Mouse (Mus musculus): ENCODE results near the gene Srrm2. TPM values are rescaled to one million over a fixed set of nuclear protein-coding genes. Genes with fewer than 3 reads are reported as not detected.
"Not testable (repeated sequence)": the region's sequence is repeated elsewhere in the genome, so short reads cannot be mapped to it uniquely, and the experiment has no call there.

The Srrm2 gene
- polyA plus RNA-seq, 1 experiment, result 58.2 TPM

- Histone ChIP-seq H3K79me2 (ENCODE audit: control insufficient read depth, insufficient read depth) (peaks cover 12% of the 10 kb centered on the region), H3K4me3 (peak within 1 kb of the TSS; percentile 40), H3K27me3 (ENCODE audit: control insufficient read depth, insufficient read depth, insufficient read length) (no peaks in the 10 kb centered on the region), H3ac (ENCODE audit: control insufficient read depth, insufficient read length) (peak within 1 kb of the TSS; percentile 34), H3K36me3 (ENCODE audit: control insufficient read depth, insufficient read depth) (no peaks in the 10 kb centered on the region), H3K4me2 (ENCODE audit: low read depth) (peak within 1 kb of the TSS; percentile 72)
- TF ChIP-seq TCF3 (IDR thresholded peaks at IDR 0.05; ENCODE audit: insufficient read length, low read depth), result no peak
- no peak for TF ChIP-seq TCF12 (IDR thresholded peaks at IDR 0.05; ENCODE audit: insufficient read depth, poor library complexity, severe bottlenecking)
- no peak for TF ChIP-seq CEBPB (IDR thresholded peaks at IDR 0.05; ENCODE audit: insufficient read depth, poor library complexity, severe bottlenecking)
- TF ChIP-seq POLR2AphosphoS2 (IDR thresholded peaks at IDR 0.05; ENCODE audit: insufficient read length, low read depth), result peak; percentile 54
- no peak for TF ChIP-seq USF1 (IDR thresholded peaks at IDR 0.05; ENCODE audit: low read depth)
- no peak for TF ChIP-seq E2F4 (IDR thresholded peaks at IDR 0.05; ENCODE audit: insufficient read depth)
- TF ChIP-seq MYOD1 (IDR thresholded peaks at IDR 0.05; ENCODE audit: control insufficient read depth in 1 of 3, insufficient read length in 2 of 3, low read depth in 2 of 3), result peak in 1 of 3 experiments; percentile 27
- TF ChIP-seq POLR2A (IDR thresholded peaks at IDR 0.05; ENCODE audit: insufficient read length, low read depth), result peak; percentile 79
- no peak for TF ChIP-seq SRF (IDR thresholded peaks at IDR 0.05; ENCODE audit: control insufficient read depth, insufficient read length, low read depth)
- TF ChIP-seq REST (IDR thresholded peaks at IDR 0.05; ENCODE audit: insufficient read depth, insufficient read length), result no peak
- TF ChIP-seq MAX (IDR thresholded peaks at IDR 0.05; ENCODE audit: low read depth), result no peak
- no peak for TF ChIP-seq MYOG (IDR thresholded peaks at IDR 0.05; ENCODE audit: control insufficient read depth in 1 of 3, insufficient read depth in 1 of 3, insufficient read length in 2 of 3, low read depth in 2 of 3)
These were observed 18.8 kb upstream of the Srrm2 start, which contains the start of gene Flywch1 for GRCm38 (mm10) chr17:23771284-23772218. Gene Flywch1, minus strand, starts transcription at chr17:23771602.

DNA sequence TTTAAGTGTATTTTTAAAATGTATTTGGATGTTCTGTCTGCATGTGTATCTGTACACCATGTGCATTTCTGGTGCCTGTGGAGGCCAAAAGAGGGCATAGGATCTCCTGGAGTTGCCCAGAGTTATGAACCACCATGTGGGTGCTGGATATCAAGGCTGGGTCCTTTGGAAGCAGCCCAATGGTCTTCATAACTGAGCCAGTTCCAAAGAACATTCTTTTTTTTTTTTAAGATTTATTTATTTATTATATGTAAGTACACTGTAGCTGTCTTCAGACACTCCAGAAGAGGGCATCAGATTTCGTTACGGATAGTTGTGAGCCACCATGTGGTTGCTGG lies 18.1 kb upstream of the Srrm2 start:
- H3K4me2 ChIP-seq (ENCODE audit: low read depth); H3ac ChIP-seq (ENCODE audit: control insufficient read depth, insufficient read length); H3K36me3 ChIP-seq (ENCODE audit: control insufficient read depth, insufficient read depth); H3K4me3 ChIP-seq; H3K27me3 ChIP-seq (ENCODE audit: control insufficient read depth, insufficient read depth, insufficient read length): not testable (repeated sequence)
- peaks cover 12% of the 10 kb centered on the region for H3K79me2 ChIP-seq (ENCODE audit: control insufficient read depth, insufficient read depth)

DNA sequence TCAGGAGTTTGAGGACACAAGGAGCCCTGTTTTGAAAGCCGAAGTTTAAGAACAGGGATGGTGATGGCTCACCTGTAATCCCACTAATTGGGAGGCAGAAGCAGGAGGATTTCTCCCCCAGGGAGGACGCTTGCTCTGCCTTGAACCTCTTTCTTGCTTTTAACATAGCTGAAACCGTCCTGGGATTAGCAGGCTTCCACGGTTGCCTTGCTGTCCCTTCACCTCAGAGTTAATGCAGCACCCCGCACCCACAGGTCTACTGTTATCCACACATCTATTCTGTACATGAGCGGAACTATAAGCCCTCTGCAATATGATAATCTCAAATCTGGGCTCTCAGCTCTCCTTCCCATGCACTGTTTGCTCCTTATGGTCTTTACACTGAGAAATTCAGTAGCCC lies 16.7 kb upstream of the Srrm2 start:
- Histone ChIP-seq H3K36me3 (ENCODE audit: control insufficient read depth, insufficient read depth) (no peaks in the 10 kb centered on the region), H3K4me3 (no peak overlapping the region), H3K79me2 (ENCODE audit: control insufficient read depth, insufficient read depth) (peaks cover 12% of the 10 kb centered on the region), H3K27me3 (ENCODE audit: control insufficient read depth, insufficient read depth, insufficient read length) (no peaks in the 10 kb centered on the region), H3ac (ENCODE audit: control insufficient read depth, insufficient read length) (no peak overlapping the region), H3K4me2 (ENCODE audit: low read depth) (no peak overlapping the region)
- TF ChIP-seq CEBPB (IDR thresholded peaks at IDR 0.05; ENCODE audit: insufficient read depth, poor library complexity, severe bottlenecking), result no peak
- no peak for TF ChIP-seq MYOG (IDR thresholded peaks at IDR 0.05; ENCODE audit: control insufficient read depth in 1 of 3, insufficient read depth in 1 of 3, insufficient read length in 2 of 3, low read depth in 2 of 3)
- TF ChIP-seq E2F4 (IDR thresholded peaks at IDR 0.05; ENCODE audit: insufficient read depth), result no peak
- TF ChIP-seq MYOD1 (IDR thresholded peaks at IDR 0.05; ENCODE audit: control insufficient read depth in 1 of 3, insufficient read length in 2 of 3, low read depth in 2 of 3), result no peak
- TF ChIP-seq SRF (IDR thresholded peaks at IDR 0.05; ENCODE audit: control insufficient read depth, insufficient read length, low read depth), result no peak
- no peak for TF ChIP-seq MAX (IDR thresholded peaks at IDR 0.05; ENCODE audit: low read depth)
- no peak for TF ChIP-seq TCF12 (IDR thresholded peaks at IDR 0.05; ENCODE audit: insufficient read depth, poor library complexity, severe bottlenecking)
- no peak for TF ChIP-seq USF1 (IDR thresholded peaks at IDR 0.05; ENCODE audit: low read depth)
- TF ChIP-seq POLR2AphosphoS2 (IDR thresholded peaks at IDR 0.05; ENCODE audit: insufficient read length, low read depth), result no peak
- TF ChIP-seq REST (IDR thresholded peaks at IDR 0.05; ENCODE audit: insufficient read depth, insufficient read length), result no peak
- TF ChIP-seq POLR2A (IDR thresholded peaks at IDR 0.05; ENCODE audit: insufficient read length, low read depth), result no peak
- TF ChIP-seq TCF3 (IDR thresholded peaks at IDR 0.05; ENCODE audit: insufficient read length, low read depth), result no peak

GRCm38 (mm10) chr17:23774090-23774489 lies 16.2 kb upstream of the Srrm2 start:
- no peak overlapping the region for H3ac ChIP-seq (ENCODE audit: control insufficient read depth, insufficient read length)
- TF ChIP-seq POLR2A (IDR thresholded peaks at IDR 0.05; ENCODE audit: insufficient read length, low read depth) (no peak), POLR2AphosphoS2 (IDR thresholded peaks at IDR 0.05; ENCODE audit: insufficient read length, low read depth) (no peak), USF1 (IDR thresholded peaks at IDR 0.05; ENCODE audit: low read depth) (no peak), MYOD1 (IDR thresholded peaks at IDR 0.05; ENCODE audit: control insufficient read depth in 1 of 3, insufficient read length in 2 of 3, low read depth in 2 of 3) (no peak), REST (IDR thresholded peaks at IDR 0.05; ENCODE audit: insufficient read depth, insufficient read length) (no peak), E2F4 (IDR thresholded peaks at IDR 0.05; ENCODE audit: insufficient read depth) (no peak), TCF12 (IDR thresholded peaks at IDR 0.05; ENCODE audit: insufficient read depth, poor library complexity, severe bottlenecking) (no peak), MYOG (IDR thresholded peaks at IDR 0.05; ENCODE audit: control insufficient read depth in 1 of 3, insufficient read depth in 1 of 3, insufficient read length in 2 of 3, low read depth in 2 of 3) (no peak), CEBPB (IDR thresholded peaks at IDR 0.05; ENCODE audit: insufficient read depth, poor library complexity, severe bottlenecking) (no peak), SRF (IDR thresholded peaks at IDR 0.05; ENCODE audit: control insufficient read depth, insufficient read length, low read depth) (no peak)
- H3K27me3 ChIP-seq (ENCODE audit: control insufficient read depth, insufficient read depth, insufficient read length), result no peaks in the 10 kb centered on the region
- H3K4me3 ChIP-seq, result no peak overlapping the region
- H3K36me3 ChIP-seq (ENCODE audit: control insufficient read depth, insufficient read depth), result no peaks in the 10 kb centered on the region
- peaks cover 12% of the 10 kb centered on the region for H3K79me2 ChIP-seq (ENCODE audit: control insufficient read depth, insufficient read depth)
- no peak overlapping the region for H3K4me2 ChIP-seq (ENCODE audit: low read depth)

All from myocyte (in vitro differentiated cells).